Mouse (Mus musculus): ENCODE data around the gene Hand1. TPM values are rescaled to one million over a fixed set of nuclear protein-coding genes. Genes with fewer than 3 reads are reported as not detected.

The Hand1 gene
- not detected for polyA plus RNA-seq (2012; fragmentation: generic; extraction: Trizol)

GRCm38 (mm10) chr11:57832552-57833201, at the start of gene Hand1:
Gene Hand1, minus strand, starts transcription at chr11:57832818.

DNA sequence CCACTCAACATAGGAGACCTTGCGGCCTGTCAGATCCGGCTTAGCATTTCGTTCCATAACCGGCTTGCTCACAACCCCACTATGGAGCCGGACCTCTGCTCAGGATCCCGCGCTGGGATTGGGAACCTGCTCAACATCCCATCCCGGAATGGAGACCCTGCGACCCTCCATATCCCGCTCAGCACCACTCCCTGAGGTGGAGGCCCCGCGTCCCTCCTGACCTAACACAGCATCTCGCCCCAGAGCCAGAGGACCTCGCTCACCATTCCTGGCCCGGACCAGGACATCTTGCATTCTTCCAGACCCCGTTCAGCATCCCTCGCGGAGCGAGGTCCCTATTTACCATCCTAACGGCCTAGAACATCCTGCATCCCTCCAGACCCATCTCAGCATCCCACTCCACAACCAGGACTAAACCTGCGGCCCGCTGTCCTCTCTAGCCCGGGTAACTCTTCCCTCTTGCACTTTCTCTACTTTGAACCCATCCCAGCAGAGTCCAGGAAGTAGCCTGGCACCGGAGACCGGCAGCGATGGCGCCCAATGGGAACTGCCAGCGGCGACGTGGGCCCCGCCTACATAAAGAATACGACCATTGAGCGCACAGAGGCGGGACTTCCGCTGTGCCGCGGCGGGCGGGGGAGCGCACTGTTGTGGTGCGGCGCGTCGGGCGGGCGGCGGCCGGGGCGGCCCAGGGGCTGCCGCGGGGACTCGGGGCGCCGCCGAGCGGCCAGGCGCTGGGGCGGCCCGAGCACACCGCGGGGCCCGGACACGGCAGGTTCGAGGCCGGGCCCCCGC, 31.4 kb downstream of the Hand1 start, which contains the start of gene Sap30l:
Sap30l (plus strand) TSS at position 667 of the 795 bp plus-strand sequence.

Other genes with a start within 250 kb of the Hand1 start
- gene Galnt10, start 187.4 kb downstream of the Hand1 start, polyA plus RNA-seq (2012; fragmentation: generic; extraction: Trizol) = 10 to 100 TPM; 13.9 to 27.3 TPM
- gene Sap30l, start 31.2 kb downstream of the Hand1 start, polyA plus RNA-seq (2012; fragmentation: generic; extraction: Trizol) = 10 to 100 TPM; 43.0 to 55.9 TPM
- 10 to 100 TPM; 24.0 to 39.7 TPM for gene Larp1, start 176.2 kb upstream of the Hand1 start, polyA plus RNA-seq (2012; fragmentation: generic; extraction: Trizol)